Mouse (Mus musculus) frontal cortex, postnatal 25 days (tissue): Measurements from ENCODE around the gene Dock7.

Source experiments
- DNase-seq, 2 experiments: peaks; one replicate each; pipeline ENCODE4 v3.0.0; 2022; ENCODE audit warnings: low spot score in 2 of 2

Dock7 gene

GRCm38 (mm10) chr4:99121123-99121755, 524 bp upstream of the Dock7 start:
- no peak for DNase-seq

GRCm38 (mm10) chr4:99119051-99119450, 1.7 kb downstream of the Dock7 start:
- no peak for DNase-seq

- no peak for DNase-seq
Measured at GRCm38 (mm10) chr4:99115797-99116196, 4.9 kb downstream of the Dock7 start.

DNA sequence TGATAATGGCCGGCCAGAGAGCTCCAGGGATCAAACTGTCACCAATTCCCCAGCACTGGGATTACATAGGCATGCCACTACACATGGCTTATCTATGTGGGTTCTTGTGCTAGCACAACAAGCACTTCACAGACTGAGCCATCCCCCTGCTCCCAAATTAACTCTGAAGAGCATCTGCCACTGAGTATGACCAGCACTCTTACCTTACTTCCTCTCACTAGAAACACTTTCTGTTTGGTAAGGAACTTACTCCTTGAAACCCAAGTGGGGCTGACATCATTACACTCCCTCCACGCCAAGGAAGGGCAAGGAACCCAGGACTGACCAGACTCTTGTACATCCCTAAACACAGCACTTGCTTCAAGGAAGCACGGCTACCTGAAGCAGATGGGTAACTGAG, 9.0 kb downstream of the Dock7 start:
- no peak for DNase-seq

- no peak for DNase-seq
Measured at GRCm38 (mm10) chr4:99108817-99109216, 11.9 kb downstream of the Dock7 start.

- no peak for DNase-seq
Measured at GRCm38 (mm10) chr4:99102846-99103245, 17.9 kb downstream of the Dock7 start.

DNA sequence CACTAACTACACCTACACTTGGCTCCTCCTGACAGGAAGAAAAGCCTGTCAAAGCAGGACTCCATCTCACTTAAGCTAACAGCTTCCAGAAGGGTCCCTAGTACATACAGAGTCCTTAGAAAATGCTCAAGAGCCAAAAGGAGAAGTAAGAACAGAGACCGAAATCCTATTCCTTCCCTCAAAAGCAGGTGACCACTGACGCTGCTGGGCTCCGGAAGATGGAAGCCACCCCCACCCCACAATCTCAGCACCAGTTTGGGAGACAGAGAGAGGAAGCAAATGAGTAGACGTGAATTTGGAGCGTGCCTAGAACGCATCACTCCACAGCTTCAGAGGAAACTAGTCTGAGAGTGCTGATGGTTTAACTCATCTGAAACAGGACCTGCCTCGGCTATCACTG, 20.0 kb downstream of the Dock7 start:
- no peak for DNase-seq

DNA sequence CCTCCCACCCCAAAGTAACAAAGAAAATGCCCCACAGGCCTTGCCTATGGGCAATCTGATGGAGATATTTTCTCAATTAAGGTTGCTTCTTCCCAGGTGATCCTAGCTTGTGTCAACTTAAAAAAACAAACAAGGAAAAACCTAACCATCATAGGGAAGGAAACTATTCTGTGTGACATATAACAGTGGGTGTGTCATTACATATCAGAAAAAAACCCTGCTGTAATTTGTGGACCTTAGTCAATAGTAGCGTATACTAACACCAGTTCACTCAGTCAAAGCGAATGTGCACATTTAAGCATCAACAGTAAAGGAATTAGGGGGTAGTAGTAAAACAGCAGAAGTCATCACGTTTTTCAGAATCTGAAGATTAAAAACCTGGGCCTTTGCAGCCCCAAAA, 28.9 kb downstream of the Dock7 start:
- DNase-seq, result no peak

- DNase-seq, result no peak
Measured at GRCm38 (mm10) chr4:99091151-99091701, 29.5 kb downstream of the Dock7 start.

- DNase-seq, result no peak
Measured at GRCm38 (mm10) chr4:99087760-99088485, 32.8 kb downstream of the Dock7 start.

DNA sequence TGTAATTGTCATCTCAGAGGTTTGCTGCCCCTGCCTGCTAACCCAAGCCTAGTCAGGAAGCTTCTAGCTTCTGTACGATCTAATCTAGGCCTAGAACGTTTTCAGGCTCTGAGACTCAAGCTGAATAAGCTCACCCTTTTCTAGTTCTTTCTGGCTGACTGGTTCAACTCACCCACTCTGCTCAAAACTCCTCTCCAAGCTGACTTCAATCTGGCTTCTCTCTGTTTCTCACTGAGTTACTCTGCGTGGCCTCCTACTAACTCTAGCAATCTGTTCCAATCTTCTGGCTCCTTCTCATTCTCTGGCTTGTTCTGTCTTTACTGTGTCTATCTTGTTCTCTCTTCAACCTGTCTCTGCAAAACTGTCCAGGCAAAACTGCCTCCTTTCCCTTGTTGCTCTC, 36.9 kb downstream of the Dock7 start:
- no peak for DNase-seq

GRCm38 (mm10) chr4:99081169-99081568, 39.5 kb downstream of the Dock7 start:
- DNase-seq, result no peak

DNA sequence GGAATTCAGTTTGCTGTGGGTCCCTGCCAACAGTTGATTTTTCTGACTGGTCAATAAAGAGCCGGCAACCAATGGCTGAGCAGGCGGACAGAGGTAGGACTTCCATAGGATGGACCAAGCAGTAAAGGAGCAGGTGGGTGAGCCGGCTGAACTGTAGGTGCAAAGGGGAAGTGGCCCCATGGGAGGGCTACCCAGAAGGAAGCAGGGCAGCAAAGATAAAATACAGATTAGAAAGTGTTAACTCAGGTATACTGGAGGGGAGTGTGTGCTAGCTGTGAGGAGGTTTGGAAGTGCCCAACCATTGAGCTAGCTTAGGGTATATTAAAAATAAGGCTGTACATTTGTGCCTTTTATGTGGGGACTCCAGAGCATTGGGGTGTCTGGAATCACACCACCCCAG, 42.7 kb downstream of the Dock7 start:
- DNase-seq, result no peak

- DNase-seq, result no peak
Measured at GRCm38 (mm10) chr4:99068806-99069205, 51.9 kb downstream of the Dock7 start.

DNA sequence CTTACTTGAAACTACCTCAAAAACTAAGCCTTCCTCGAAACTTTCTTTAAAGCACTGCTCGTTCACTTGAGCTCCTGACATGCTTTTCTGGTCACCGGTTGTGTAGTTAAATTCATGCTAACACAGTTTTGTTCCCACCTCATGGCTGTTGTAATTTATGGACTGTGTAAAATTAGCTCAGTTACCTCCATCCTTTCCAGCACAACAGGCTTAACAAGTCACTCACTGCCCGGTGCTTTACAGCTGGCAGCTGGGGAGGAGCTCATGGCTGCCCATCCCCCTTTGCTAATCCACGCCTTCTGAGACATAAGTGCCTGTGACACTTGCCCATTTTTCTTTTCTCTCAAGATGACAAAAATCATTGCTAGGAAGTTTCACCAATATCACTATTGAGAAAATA, 56.2 kb downstream of the Dock7 start:
- no peak for DNase-seq

DNA sequence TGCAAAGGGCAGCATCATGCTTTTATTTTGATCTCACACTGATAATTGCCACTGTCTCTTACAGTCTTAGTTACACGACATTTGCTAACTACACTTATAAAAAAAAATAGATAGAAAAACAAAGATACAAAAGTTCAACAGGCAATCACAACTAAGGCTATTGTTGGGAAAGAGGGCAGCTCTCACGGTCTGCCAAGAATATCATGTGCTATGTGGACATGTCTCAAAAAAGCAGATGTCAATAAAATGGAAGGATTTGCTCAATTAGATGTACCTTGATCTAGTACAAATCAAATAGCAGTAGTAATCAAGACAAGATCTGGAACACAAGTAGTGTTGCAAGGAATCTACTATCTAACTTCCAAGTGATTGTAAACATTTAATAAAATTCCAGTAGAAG, 72.1 kb downstream of the Dock7 start:
- no peak for DNase-seq

DNA sequence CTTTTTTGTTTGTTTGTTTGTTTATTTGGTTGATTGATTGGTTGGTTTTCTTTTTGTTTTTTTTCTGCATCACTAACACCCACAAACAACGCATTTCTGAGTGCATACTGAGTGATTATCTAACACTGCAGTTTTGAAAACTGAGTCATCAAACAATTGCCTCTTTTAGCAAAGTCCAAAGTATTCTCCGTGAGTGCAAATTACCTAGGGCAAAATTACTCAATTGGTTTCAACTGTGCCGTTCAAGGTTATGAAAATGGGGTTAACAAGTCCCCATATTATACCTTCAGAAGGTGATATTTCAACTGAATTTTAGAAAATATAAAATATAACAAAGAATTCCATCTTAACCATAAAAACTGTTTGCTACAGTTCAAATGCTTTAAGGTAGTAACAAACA, 74.2 kb downstream of the Dock7 start:
- DNase-seq, result no peak

GRCm38 (mm10) chr4:99044854-99045253, 75.9 kb downstream of the Dock7 start:
- no peak for DNase-seq

- no peak for DNase-seq
Measured at GRCm38 (mm10) chr4:99032921-99033320, 87.8 kb downstream of the Dock7 start.

DNA sequence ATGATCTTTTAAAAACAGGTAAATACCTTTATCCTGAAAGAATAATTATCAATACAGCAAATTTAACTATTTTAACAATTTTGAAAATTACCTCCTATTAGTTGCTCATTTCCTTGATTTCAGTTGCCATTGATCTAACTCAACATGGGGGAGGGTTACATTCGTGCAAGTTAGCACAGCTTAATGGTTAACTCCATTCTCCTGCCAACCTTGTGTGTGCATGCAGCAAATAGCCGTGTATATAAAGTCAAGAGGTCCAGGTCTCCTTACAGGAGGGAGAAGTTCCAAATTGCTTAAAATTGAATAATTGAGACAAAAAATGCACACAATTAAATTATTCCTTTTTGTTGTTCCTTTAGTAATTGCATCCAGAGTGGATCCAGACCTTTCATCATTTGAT, 90.0 kb downstream of the Dock7 start, which contains the start of gene Angptl3:
Gene Angptl3 (plus strand): TSS at position 269 of the 400 bp plus-strand sequence.
- DNase-seq, result no peak

GRCm38 (mm10) chr4:99028377-99028776, 92.3 kb downstream of the Dock7 start:
- no peak for DNase-seq

- no peak for DNase-seq
Measured at GRCm38 (mm10) chr4:99022221-99022620, 98.5 kb downstream of the Dock7 start.

GRCm38 (mm10) chr4:99011039-99011438, 109.7 kb downstream of the Dock7 start:
- DNase-seq, result no peak
